Mouse (Mus musculus) testis, adult 2 months (tissue): ENCODE measurements around the gene Hsd17b2.

ENCODE experiments used
- CTCF ChIP-seq: fragments of 200-500 bp; IDR thresholded peaks from 2 replicates; pipeline ENCODE4 v1.5.1; 2012; ENCODE audit warnings: low read depth, mild to moderate bottlenecking, inconsistent platforms, low read length, moderate library complexity; ENCODE audit not compliant: control insufficient read depth, insufficient read depth, insufficient replicate concordance
- POLR2A ChIP-seq: fragments of 200-500 bp; IDR thresholded peaks from 2 replicates; pipeline ENCODE4 v1.6.1; 2012; ENCODE audit warnings: low read depth, mild to moderate bottlenecking, inconsistent platforms, low read length, moderate library complexity; ENCODE audit not compliant: control insufficient read depth

GRCm38 (mm10) chr8:117764625-117765024 lies 62.9 kb downstream of the Hsd17b2 start:
- no peak for TF ChIP-seq POLR2A
- no peak for TF ChIP-seq CTCF
